Mouse (Mus musculus) left cerebral cortex, postnatal 14 days (tissue): Measurements from ENCODE around the gene Ltbp3. TPM values are rescaled to one million over a fixed set of nuclear protein-coding genes. Genes with fewer than 3 reads are reported as not detected.

ENCODE experiments used
- DNase-seq, 2 experiments: peaks; one replicate each; pipeline ENCODE4 v3.0.0; 2021 to 2022; ENCODE audit warnings: low spot score in 2 of 2, mixed read lengths in 1 of 2
- intact Hi-C: fragments of 180-260 bp; cut with DNase I; formaldehyde crosslinking; loops from one replicate; pipeline ENCODE4 v1.15.1; 2025
- long read RNA-seq, 2 experiments: library from polyadenylated mRNA; stranded (forward); transcript quantifications; one replicate each; pipeline ENCODE4 v2.0.0; 2021
- total RNA-seq, 2 experiments: library from RNA; stranded (reverse); gene quantifications; 2 replicates each; pipeline ENCODE4 v1.2.3; 2021

The Ltbp3 gene
- total RNA-seq = 10 to 100 TPM; 26.6 to 29.0 TPM
- long read RNA-seq, experiment 1, partial matches to known transcripts = 2 of 4 reads
- long read RNA-seq, experiment 1, other reads (novel, unspliced or antisense) = 1 of 4 reads
- long read RNA-seq, experiment 2, partial matches to known transcripts = 2 of 3 reads
- long read RNA-seq, experiment 2, other reads (novel, unspliced or antisense) = 1 of 3 reads

- intact Hi-C loops = no loop called here
Measured at GRCm38 (mm10) chr19:5740320-5741317, at the start of gene Ltbp3. TSS of gene Ltbp3 (plus strand) at chr19:5740904.

GRCm38 (mm10) chr19:5691601-5692000 lies 49.1 kb upstream of the Ltbp3 start:
- DNase-seq = no peak

More at GRCm38 (mm10) chr19:5740320-5741317, at the start of gene Ltbp3:
- DNase-seq = peak in 1 of 2 experiments; percentile 58

GRCm38 (mm10) chr19:5692086-5692912 lies 48.4 kb upstream of the Ltbp3 start:
- no peak for DNase-seq
- intact Hi-C loops = loop anchor here (1.0 kb wide), 1 partner anchor 36 kb away; no protein-coding TSS in a partner anchor

More at GRCm38 (mm10) chr19:5691601-5692000, 49.1 kb upstream of the Ltbp3 start:
- intact Hi-C loops = no loop called here

- DNase-seq = no peak
- intact Hi-C loops = loop anchor here (1.0 kb wide), 1 partner anchor 35 kb away; no protein-coding TSS in a partner anchor
Measured at GRCm38 (mm10) chr19:5692913-5693396, 47.7 kb upstream of the Ltbp3 start.

GRCm38 (mm10) chr19:5693801-5694200 lies 46.9 kb upstream of the Ltbp3 start:
- intact Hi-C loops = no loop called here
- no peak for DNase-seq

GRCm38 (mm10) chr19:5695849-5696462 lies 44.7 kb upstream of the Ltbp3 start:
- no peak for DNase-seq
- intact Hi-C loops = no loop called here

- intact Hi-C loops = no loop called here
- no peak for DNase-seq
Measured at GRCm38 (mm10) chr19:5704163-5704800, 36.4 kb upstream of the Ltbp3 start, which contains the start of gene Kcnk7. TSS of gene Kcnk7 (plus strand) at chr19:5704367.

- intact Hi-C loops = no loop called here
- DNase-seq = no peak
Measured at GRCm38 (mm10) chr19:5704801-5705571, 35.7 kb upstream of the Ltbp3 start.

GRCm38 (mm10) chr19:5710068-5710467 lies 30.6 kb upstream of the Ltbp3 start:
- intact Hi-C loops = loop anchor here (5.0 to 10.0 kb wide), 2 partner anchors 72 to 175 kb away; no protein-coding TSS in a partner anchor
- no peak for DNase-seq

GRCm38 (mm10) chr19:5710581-5710980 lies 30.1 kb upstream of the Ltbp3 start:
- intact Hi-C loops = loop anchor here (5.0 to 10.0 kb wide), 2 partner anchors 72 to 174 kb away; no protein-coding TSS in a partner anchor
- DNase-seq = no peak

- intact Hi-C loops = loop anchor here (5.0 to 10.0 kb wide), 2 partner anchors 71 to 174 kb away; no protein-coding TSS in a partner anchor
- peak; percentile 82 to 83 for DNase-seq
Measured at GRCm38 (mm10) chr19:5711218-5711617, 29.5 kb upstream of the Ltbp3 start.

- DNase-seq = no peak
Measured at GRCm38 (mm10) chr19:5711907-5712460, 28.7 kb upstream of the Ltbp3 start.

GRCm38 (mm10) chr19:5713255-5713654 lies 27.4 kb upstream of the Ltbp3 start:
- intact Hi-C loops = loop anchor here (5.0 to 10.0 kb wide), 2 partner anchors 69 to 172 kb away; no protein-coding TSS in a partner anchor
- DNase-seq = no peak

More at GRCm38 (mm10) chr19:5711907-5712460, 28.7 kb upstream of the Ltbp3 start:
- intact Hi-C loops = loop anchor here (5.0 to 10.0 kb wide), 2 partner anchors 70 to 173 kb away; no protein-coding TSS in a partner anchor

GRCm38 (mm10) chr19:5713730-5714129 lies 27.0 kb upstream of the Ltbp3 start:
- no peak for DNase-seq
- intact Hi-C loops = loop anchor here (5.0 to 10.0 kb wide), 2 partner anchors 69 to 171 kb away; no protein-coding TSS in a partner anchor

- intact Hi-C loops = loop anchor here (10.0 kb wide), 1 partner anchor 169 kb away; no protein-coding TSS in a partner anchor
- DNase-seq = peak in 1 of 2 experiments; percentile 63
Measured at GRCm38 (mm10) chr19:5715793-5716688, 24.7 kb upstream of the Ltbp3 start.

- intact Hi-C loops = loop anchor here (10.0 kb wide), 1 partner anchor 168 kb away; no protein-coding TSS in a partner anchor
Measured at GRCm38 (mm10) chr19:5716955-5717354, 23.7 kb upstream of the Ltbp3 start.

More at GRCm38 (mm10) chr19:5716955-5717354, 23.7 kb upstream of the Ltbp3 start:
- DNase-seq = no peak
